Mouse (Mus musculus) layer of hippocampus, adult 2 months (tissue): Measurements from ENCODE around the gene Hist1h2ac. TPM values are rescaled to one million over a fixed set of nuclear protein-coding genes. Genes with fewer than 3 reads are reported as not detected.

Source experiments
- DNase-seq, 2 experiments: peaks; one replicate each; pipeline ENCODE4 v3.0.0; 2022; ENCODE audit warnings: low spot score in 2 of 2
- H3K27ac ChIP-seq: fragments of 200-600 bp; 2 replicates; pipeline ENCODE4 v1.8.1; 2022
- H3K4me3 ChIP-seq: fragments of 200-600 bp; 2 replicates; pipeline ENCODE4 v1.8.1; 2022; ENCODE audit warnings: mild to moderate bottlenecking
- CTCF ChIP-seq: fragments of 200-600 bp; conservative IDR thresholded peaks from 2 replicates; pipeline ENCODE4 v1.8.1; 2022; ENCODE audit warnings: antibody characterized with exemption, mild to moderate bottlenecking, moderate library complexity
- microRNA-seq, 2 experiments: library from miRNA; unstranded; fragments of <30 nt; microRNA quantifications; one replicate each; pipeline ENCODE4 v1.2.0; 2021
- total RNA-seq, 2 experiments: library from RNA; stranded (reverse); gene quantifications; 2 replicates each; pipeline ENCODE4 v1.2.3; 2021

The Hist1h2ac gene
- total RNA-seq, 2 experiments from 2014 or later, result 2.9 to 4.0 TPM

GRCm38 (mm10) chr13:23681990-23682582, 1.7 kb downstream of the Hist1h2ac start:
- no peak overlapping the region for H3K27ac ChIP-seq
- TF ChIP-seq CTCF, result no peak
- no peak overlapping the region for H3K4me3 ChIP-seq
- DNase-seq, result no peak

- DNase-seq, result no peak
- Histone ChIP-seq H3K4me3 (no peak overlapping the region), H3K27ac (no peak overlapping the region)
- no peak for TF ChIP-seq CTCF
Measured at GRCm38 (mm10) chr13:23662536-23662935, 21.2 kb downstream of the Hist1h2ac start.

- TF ChIP-seq CTCF, result no peak
- H3K4me3 ChIP-seq, result no peak overlapping the region
- DNase-seq, result no peak
- no peak overlapping the region for H3K27ac ChIP-seq
Measured at GRCm38 (mm10) chr13:23659636-23660366, 23.9 kb downstream of the Hist1h2ac start.

Small RNA genes lying within 50 kb of the gene (microRNA-seq; reads per million reads assigned to microRNA genes)
- 0 reads per million in 2 experiments for gene Gm44350

Other genes starting within 250 kb of the Hist1h2ac start
- gene Btn1a1, start 218.0 kb downstream of the Hist1h2ac start, total RNA-seq, result not detected
- gene Btn2a2, start 195.1 kb downstream of the Hist1h2ac start, total RNA-seq, result under 1 TPM; 0.49 to 0.52 TPM
- 100 to 1,000 TPM; 333 to 344 TPM for gene Hist1h4h, start 152.9 kb downstream of the Hist1h2ac start, total RNA-seq
- gene Hist1h2af, start 150.0 kb downstream of the Hist1h2ac start, total RNA-seq, result 10 to 100 TPM in 1 of 2 experiments, 1 to 10 TPM in 1; 6.9 to 12.2 TPM
- 1 to 10 TPM; 3.6 to 5.5 TPM for gene Hist1h3g, start 148.5 kb downstream of the Hist1h2ac start, total RNA-seq
- gene Hist1h2bh, start 140.6 kb downstream of the Hist1h2ac start, total RNA-seq, result 1 to 10 TPM in 1 of 2 experiments, under 1 TPM in 1; 0.39 to 1.2 TPM
- gene Hist1h3f, start 139.9 kb downstream of the Hist1h2ac start, total RNA-seq, result 10 to 100 TPM; 17.7 to 18.3 TPM
- 100 to 1,000 TPM; 150 to 167 TPM for gene Hist1h4f, start 132.3 kb downstream of the Hist1h2ac start, total RNA-seq
- 1 to 10 TPM; 4.6 to 5.5 TPM for gene Hist1h1d, start 130.7 kb downstream of the Hist1h2ac start, total RNA-seq
- gene Hist1h3e, start 121.6 kb downstream of the Hist1h2ac start, total RNA-seq, result 10 to 100 TPM; 45.3 to 54.6 TPM
- gene Hist1h2ae, start 112.7 kb downstream of the Hist1h2ac start, total RNA-seq, result 1 to 10 TPM; 6.6 to 7.7 TPM
- gene Hist1h2bg, start 112.6 kb downstream of the Hist1h2ac start, total RNA-seq, result 10 to 100 TPM; 74.0 to 78.9 TPM
- gene Hist1h2bf, start 109.8 kb downstream of the Hist1h2ac start, total RNA-seq, result 10 to 100 TPM; 22.8 to 29.6 TPM
- gene Hist1h2ad, start 109.6 kb downstream of the Hist1h2ac start, total RNA-seq, result 10 to 100 TPM in 1 of 2 experiments, 1 to 10 TPM in 1; 5.0 to 13.0 TPM
- gene Hist1h3d, start 108.2 kb downstream of the Hist1h2ac start, total RNA-seq, result 10 to 100 TPM; 12.1 to 13.0 TPM
- 100 to 1,000 TPM; 140 to 146 TPM for gene Hist1h4d, start 102.3 kb downstream of the Hist1h2ac start, total RNA-seq
- 10 to 100 TPM in 1 of 2 experiments, 1 to 10 TPM in 1; 8.8 to 10.1 TPM for gene Hist1h2be, start 62.8 kb downstream of the Hist1h2ac start, total RNA-seq
- 10 to 100 TPM; 50.6 to 58.1 TPM for gene Hist1h1e, start 61.4 kb downstream of the Hist1h2ac start, total RNA-seq
- gene Hist1h2bc, start 251 bp upstream of the Hist1h2ac start, total RNA-seq, result 10 to 100 TPM; 45.1 to 50.2 TPM
- gene Hist1h1t, start 11.9 kb upstream of the Hist1h2ac start, total RNA-seq, result not detected
- 100 to 1,000 TPM; 108 to 115 TPM for gene Hist1h4c, start 14.5 kb upstream of the Hist1h2ac start, total RNA-seq
- 1 to 10 TPM; 3.2 to 3.6 TPM for gene Hfe, start 26.9 kb upstream of the Hist1h2ac start, total RNA-seq
- gene Hist1h1c, start 54.9 kb upstream of the Hist1h2ac start, total RNA-seq, result 10 to 100 TPM; 59.1 to 68.1 TPM
- gene Hist1h3c, start 61.7 kb upstream of the Hist1h2ac start, total RNA-seq, result 1 to 10 TPM; 3.6 to 5.9 TPM
- 10 to 100 TPM; 23.0 to 24.7 TPM for gene Hist1h2bb, start 62.8 kb upstream of the Hist1h2ac start, total RNA-seq
- gene Hist1h2ab, start 67.2 kb upstream of the Hist1h2ac start, total RNA-seq, result 10 to 100 TPM; 24.4 to 27.3 TPM
- 10 to 100 TPM; 13.6 to 15.0 TPM for gene Hist1h3b, start 68.3 kb upstream of the Hist1h2ac start, total RNA-seq
- 10 to 100 TPM; 70.9 to 73.8 TPM for gene Hist1h4b, start 73.1 kb upstream of the Hist1h2ac start, total RNA-seq
- 10 to 100 TPM; 46.0 to 55.3 TPM for gene Hist1h4a, start 77.3 kb upstream of the Hist1h2ac start, total RNA-seq
- gene Hist1h3a, start 78.4 kb upstream of the Hist1h2ac start, total RNA-seq, result 10 to 100 TPM; 35.0 to 41.6 TPM
- 10 to 100 TPM; 18.5 to 18.9 TPM for gene Hist1h1a, start 79.7 kb upstream of the Hist1h2ac start, total RNA-seq
- not detected for gene Trim38, start 86.0 kb upstream of the Hist1h2ac start, total RNA-seq
- gene Slc17a2, start 123.0 kb upstream of the Hist1h2ac start, total RNA-seq, result under 1 TPM in 1 of 2 experiments, not detected in 1; 0.10 TPM
- not detected for gene Slc17a3, start 155.5 kb upstream of the Hist1h2ac start, total RNA-seq
- gene Slc17a1, start 183.8 kb upstream of the Hist1h2ac start, total RNA-seq, result not detected
- not detected for gene Slc17a4, start 231.1 kb upstream of the Hist1h2ac start, total RNA-seq